Mouse (Mus musculus) E14TG2a.4 (cell line): ENCODE results near the gene Crebl2.

ENCODE experiments used
- H3K27me3 ChIP-seq: 2 replicates; pipeline ENCODE4 v1.6.1; 2014; ENCODE audit warnings: low read length, control low read depth; ENCODE audit not compliant: insufficient read depth
- H3K36me3 ChIP-seq: 2 replicates; pipeline ENCODE4 v1.6.1; 2014; ENCODE audit warnings: low read length, control low read depth; ENCODE audit not compliant: insufficient read depth
- H3K4me1 ChIP-seq: replicated peaks from 2 replicates; pipeline ENCODE4 v1.6.1; 2014; ENCODE audit warnings: low read depth, low read length, control low read depth
- H3K4me3 ChIP-seq: replicated peaks from 2 replicates; pipeline ENCODE4 v1.5.1; 2014; ENCODE audit warnings: mild to moderate bottlenecking, low read length
- H3K9me3 ChIP-seq: 2 replicates; pipeline ENCODE4 v1.6.1; 2014; ENCODE audit warnings: low read length, control low read depth
- CTCF ChIP-seq: conservative IDR thresholded peaks from 2 replicates; pipeline ENCODE4 v1.5.1; 2014; ENCODE audit warnings: low read length
- NANOG ChIP-seq: IDR thresholded peaks from 2 replicates; pipeline ENCODE4 v1.6.1; 2014; ENCODE audit warnings: borderline replicate concordance, low read length, mixed read lengths
- POU5F1 ChIP-seq: IDR thresholded peaks from 2 replicates; pipeline ENCODE4 v1.6.1; 2014; ENCODE audit warnings: low read length, borderline replicate concordance

Gene Crebl2

GRCm38 (mm10) chr6:134829786-134830700 lies at the start of gene Crebl2:
Gene Crebl2 (plus strand): TSS chr6:134830154.
- TF ChIP-seq CTCF (no peak), NANOG (no peak), POU5F1 (no peak)
- no peaks in the 10 kb centered on the region for H3K9me3 ChIP-seq
- H3K36me3 ChIP-seq = no peaks in the 10 kb centered on the region
- peaks cover 43% of the 10 kb centered on the region for H3K4me1 ChIP-seq
- no peaks in the 10 kb centered on the region for H3K27me3 ChIP-seq
- peak within 1 kb of the TSS; percentile 89 for H3K4me3 ChIP-seq

- peaks cover 33% of the 10 kb centered on the region for H3K4me1 ChIP-seq
- TF ChIP-seq NANOG (peak; percentile 62; the same call in 1 of the 2 replicates), POU5F1 (no peak), CTCF (no peak)
- H3K4me3 ChIP-seq = no peak overlapping the region
- H3K9me3 ChIP-seq = no peaks in the 10 kb centered on the region
- no peaks in the 10 kb centered on the region for H3K27me3 ChIP-seq
- H3K36me3 ChIP-seq = no peaks in the 10 kb centered on the region; the same call in 1 of the 2 replicates
Observed at GRCm38 (mm10) chr6:134781494-134781913, 48.5 kb upstream of the Crebl2 start.

- peaks cover 33% of the 10 kb centered on the region for H3K4me1 ChIP-seq
- no peaks in the 10 kb centered on the region for H3K9me3 ChIP-seq
- no peak overlapping the region for H3K4me3 ChIP-seq
- no peaks in the 10 kb centered on the region for H3K27me3 ChIP-seq
- H3K36me3 ChIP-seq = peaks cover under 1% of the 10 kb centered on the region; the same call in 1 of the 2 replicates
- no peak for TF ChIP-seq CTCF
- no peak for TF ChIP-seq NANOG
- TF ChIP-seq POU5F1 = no peak
Observed at GRCm38 (mm10) chr6:134782900-134783299, 47.1 kb upstream of the Crebl2 start.

GRCm38 (mm10) chr6:134786426-134786825 lies 43.5 kb upstream of the Crebl2 start:
- no peak overlapping the region for H3K4me3 ChIP-seq
- TF ChIP-seq POU5F1 = no peak
- TF ChIP-seq NANOG = no peak
- no peak for TF ChIP-seq CTCF
- H3K36me3 ChIP-seq = 0 out of 2 replicates have a peak, but pooled peaks cover 5% of the 10 kb centered on the region
- H3K27me3 ChIP-seq = no peaks in the 10 kb centered on the region; the same call in 1 of the 2 replicates
- peaks cover 30% of the 10 kb centered on the region for H3K4me1 ChIP-seq
- H3K9me3 ChIP-seq = no peaks in the 10 kb centered on the region

- H3K9me3 ChIP-seq = no peaks in the 10 kb centered on the region
- peaks cover 9% of the 10 kb centered on the region for H3K27me3 ChIP-seq
- H3K4me3 ChIP-seq = no peak overlapping the region
- H3K36me3 ChIP-seq = 0 out of 2 replicates have a peak, but pooled peaks cover 5% of the 10 kb centered on the region
- H3K4me1 ChIP-seq = peaks cover 22% of the 10 kb centered on the region
- TF ChIP-seq NANOG (no peak), POU5F1 (no peak), CTCF (no peak)
Observed at GRCm38 (mm10) chr6:134789100-134789499, 40.9 kb upstream of the Crebl2 start.

GRCm38 (mm10) chr6:134791251-134792118 lies 38.5 kb upstream of the Crebl2 start:
- Histone ChIP-seq H3K4me1 (peaks cover 28% of the 10 kb centered on the region), H3K36me3 (0 out of 2 replicates have a peak, but pooled peaks cover 5% of the 10 kb centered on the region), H3K27me3 (peaks cover 9% of the 10 kb centered on the region), H3K4me3 (peak overlapping the region; percentile 87), H3K9me3 (no peaks in the 10 kb centered on the region)
- TF ChIP-seq POU5F1 = no peak
- no peak for TF ChIP-seq NANOG
- TF ChIP-seq CTCF = no peak

GRCm38 (mm10) chr6:134792141-134793045 lies 37.6 kb upstream of the Crebl2 start, which contains the start of gene Dusp16:
Gene Dusp16 (minus strand): TSS chr6:134792625.
- peaks cover 9% of the 10 kb centered on the region for H3K27me3 ChIP-seq
- 0 out of 2 replicates have a peak, but pooled peaks cover 5% of the 10 kb centered on the region for H3K36me3 ChIP-seq
- TF ChIP-seq CTCF = no peak
- TF ChIP-seq NANOG = no peak
- no peak for TF ChIP-seq POU5F1

More at GRCm38 (mm10) chr6:134792141-134793045, 37.6 kb upstream of the Crebl2 start, which contains the start of gene Dusp16:
- peak within 1 kb of the TSS; percentile 87 for H3K4me3 ChIP-seq
- H3K9me3 ChIP-seq = no peaks in the 10 kb centered on the region
- H3K4me1 ChIP-seq = peaks cover 28% of the 10 kb centered on the region
